Mouse (Mus musculus): Measurements from ENCODE around the gene Tsc22d1. TPM values are rescaled to one million over a fixed set of nuclear protein-coding genes. Genes with fewer than 3 reads are reported as not detected.

Tsc22d1 gene
- polyA plus RNA-seq, 1 experiment from 2014 or later: 651 TPM

- Histone ChIP-seq H3K4me1 (ENCODE audit: control insufficient read depth, insufficient read depth, low read length) (peaks cover 10% of the 10 kb centered on the region; the same call in 1 of the 2 replicates), H3K27ac (ENCODE audit: low read depth, low read length) (no peak overlapping the region), H3K4me2 (ENCODE audit: low read depth) (no peak overlapping the region), H3K36me3 (ENCODE audit: control insufficient read depth, insufficient read depth, low read length) (no peaks in the 10 kb centered on the region), H3K9me3 (ENCODE audit: control insufficient read depth, low read length) (no peaks in the 10 kb centered on the region), H3K4me3 (ENCODE audit: low read depth, low read length) (no peak overlapping the region), H3K27me3 (ENCODE audit: control insufficient read depth, insufficient read depth, low read length) (no peaks in the 10 kb centered on the region), H3K9ac (ENCODE audit: low read length) (no peak overlapping the region)
- no peak for ATAC-seq (ENCODE audit: insufficient read depth, low FRiP score, low TSS enrichment)
- WGBS: 91% methylated on average over 6 of the region's 6 CpGs
- no peak for DNase-seq (ENCODE audit: low spot score)
Measured at GRCm38 (mm10) chr14:76499492-76499891, 84.7 kb downstream of the Tsc22d1 start.

- ATAC-seq (ENCODE audit: insufficient read depth, low FRiP score, low TSS enrichment): no peak
- 39% methylated on average over 5 of the region's 5 CpGs for WGBS
- no peaks in the 10 kb centered on the region for H3K36me3 ChIP-seq (ENCODE audit: control insufficient read depth, insufficient read depth, low read length)
- no peak overlapping the region for H3K9ac ChIP-seq (ENCODE audit: low read length)
- no peaks in the 10 kb centered on the region for H3K27me3 ChIP-seq (ENCODE audit: control insufficient read depth, insufficient read depth, low read length)
- no peaks in the 10 kb centered on the region for H3K9me3 ChIP-seq (ENCODE audit: control insufficient read depth, low read length)
- H3K4me2 ChIP-seq (ENCODE audit: low read depth): no peak overlapping the region
- no peak overlapping the region for H3K27ac ChIP-seq (ENCODE audit: low read depth, low read length)
- peak; percentile 40 for DNase-seq (ENCODE audit: low spot score)
- no peak overlapping the region for H3K4me3 ChIP-seq (ENCODE audit: low read depth, low read length)
- peaks cover 10% of the 10 kb centered on the region; the same call in 1 of the 2 replicates for H3K4me1 ChIP-seq (ENCODE audit: control insufficient read depth, insufficient read depth, low read length)
Measured at GRCm38 (mm10) chr14:76500036-76500435, 85.3 kb downstream of the Tsc22d1 start.

GRCm38 (mm10) chr14:76503231-76503851, 88.6 kb downstream of the Tsc22d1 start:
- peaks cover 17% of the 10 kb centered on the region for H3K4me1 ChIP-seq (ENCODE audit: control insufficient read depth, insufficient read depth, low read length)
- peaks cover 9% of the 10 kb centered on the region; the same call in 1 of the 2 replicates for H3K36me3 ChIP-seq (ENCODE audit: control insufficient read depth, insufficient read depth, low read length)
- no peaks in the 10 kb centered on the region for H3K27me3 ChIP-seq (ENCODE audit: control insufficient read depth, insufficient read depth, low read length)
- no peak for DNase-seq (ENCODE audit: low spot score)
- ATAC-seq (ENCODE audit: insufficient read depth, low FRiP score, low TSS enrichment): no peak
- H3K4me3 ChIP-seq (ENCODE audit: low read depth, low read length): peak overlapping the region; percentile 55
- peak overlapping the region; percentile 99 for H3K27ac ChIP-seq (ENCODE audit: low read depth, low read length)
- H3K4me2 ChIP-seq (ENCODE audit: low read depth): peak overlapping the region; percentile 95
- WGBS: 8% methylated on average over 13 of the region's 13 CpGs
- no peaks in the 10 kb centered on the region for H3K9me3 ChIP-seq (ENCODE audit: control insufficient read depth, low read length)
- H3K9ac ChIP-seq (ENCODE audit: low read length): peak overlapping the region; percentile 97

- ATAC-seq (ENCODE audit: insufficient read depth, low FRiP score, low TSS enrichment) (peak; percentile 90), DNase-seq (ENCODE audit: low spot score) (peak; percentile 98)
- peak overlapping the region; percentile 55 for H3K4me3 ChIP-seq (ENCODE audit: low read depth, low read length)
- peak overlapping the region; percentile 95 for H3K4me2 ChIP-seq (ENCODE audit: low read depth)
- H3K36me3 ChIP-seq (ENCODE audit: control insufficient read depth, insufficient read depth, low read length): peaks cover 9% of the 10 kb centered on the region; the same call in 1 of the 2 replicates
- H3K27me3 ChIP-seq (ENCODE audit: control insufficient read depth, insufficient read depth, low read length): no peaks in the 10 kb centered on the region
- peak overlapping the region; percentile 99 for H3K27ac ChIP-seq (ENCODE audit: low read depth, low read length)
- H3K9ac ChIP-seq (ENCODE audit: low read length): peak overlapping the region; percentile 97
- H3K4me1 ChIP-seq (ENCODE audit: control insufficient read depth, insufficient read depth, low read length): peaks cover 17% of the 10 kb centered on the region
- H3K9me3 ChIP-seq (ENCODE audit: control insufficient read depth, low read length): no peaks in the 10 kb centered on the region
- WGBS: 0% methylated on average over 51 of the region's 52 CpGs
Measured at GRCm38 (mm10) chr14:76504121-76504737, 89.5 kb downstream of the Tsc22d1 start.

GRCm38 (mm10) chr14:76505101-76505438, 90.3 kb downstream of the Tsc22d1 start:
- DNase-seq (ENCODE audit: low spot score) (no peak), ATAC-seq (ENCODE audit: insufficient read depth, low FRiP score, low TSS enrichment) (no peak)
- Histone ChIP-seq H3K4me1 (ENCODE audit: control insufficient read depth, insufficient read depth, low read length) (peaks cover 17% of the 10 kb centered on the region), H3K9ac (ENCODE audit: low read length) (peak overlapping the region; percentile 97), H3K4me3 (ENCODE audit: low read depth, low read length) (peak overlapping the region; percentile 55), H3K9me3 (ENCODE audit: control insufficient read depth, low read length) (no peaks in the 10 kb centered on the region), H3K27ac (ENCODE audit: low read depth, low read length) (peak overlapping the region; percentile 99), H3K27me3 (ENCODE audit: control insufficient read depth, insufficient read depth, low read length) (no peaks in the 10 kb centered on the region), H3K36me3 (ENCODE audit: control insufficient read depth, insufficient read depth, low read length) (peaks cover 9% of the 10 kb centered on the region; the same call in 1 of the 2 replicates), H3K4me2 (ENCODE audit: low read depth) (peak overlapping the region; percentile 95)
- WGBS: 1% methylated on average over 10 of the region's 10 CpGs

- Histone ChIP-seq H3K9me3 (ENCODE audit: control insufficient read depth, low read length) (no peaks in the 10 kb centered on the region), H3K9ac (ENCODE audit: low read length) (peak overlapping the region; percentile 97), H3K27me3 (ENCODE audit: control insufficient read depth, insufficient read depth, low read length) (no peaks in the 10 kb centered on the region), H3K27ac (ENCODE audit: low read depth, low read length) (peak overlapping the region; percentile 99), H3K4me1 (ENCODE audit: control insufficient read depth, insufficient read depth, low read length) (peaks cover 17% of the 10 kb centered on the region), H3K36me3 (ENCODE audit: control insufficient read depth, insufficient read depth, low read length) (peaks cover 9% of the 10 kb centered on the region; the same call in 1 of the 2 replicates), H3K4me2 (ENCODE audit: low read depth) (peak overlapping the region; percentile 95), H3K4me3 (ENCODE audit: low read depth, low read length) (peak overlapping the region; percentile 55)
- DNase-seq (ENCODE audit: low spot score): peak; percentile 95
- peak; percentile 85 for ATAC-seq (ENCODE audit: insufficient read depth, low FRiP score, low TSS enrichment)
- under 1% methylated on average over 31 of the region's 31 CpGs for WGBS
Measured at GRCm38 (mm10) chr14:76505439-76506220, 90.9 kb downstream of the Tsc22d1 start.

- DNase-seq (ENCODE audit: low spot score) (peak; percentile 47), ATAC-seq (ENCODE audit: insufficient read depth, low FRiP score, low TSS enrichment) (no peak)
- no peaks in the 10 kb centered on the region for H3K27me3 ChIP-seq (ENCODE audit: control insufficient read depth, insufficient read depth, low read length)
- WGBS: 48% methylated on average over 27 of the region's 27 CpGs
- H3K9me3 ChIP-seq (ENCODE audit: control insufficient read depth, low read length): no peaks in the 10 kb centered on the region
- H3K9ac ChIP-seq (ENCODE audit: low read length): peak overlapping the region; percentile 97
- H3K4me2 ChIP-seq (ENCODE audit: low read depth): peak overlapping the region; percentile 95
- H3K4me3 ChIP-seq (ENCODE audit: low read depth, low read length): peak overlapping the region; percentile 55
- peak overlapping the region; percentile 99 for H3K27ac ChIP-seq (ENCODE audit: low read depth, low read length)
- peaks cover 17% of the 10 kb centered on the region for H3K4me1 ChIP-seq (ENCODE audit: control insufficient read depth, insufficient read depth, low read length)
- peaks cover 9% of the 10 kb centered on the region; the same call in 1 of the 2 replicates for H3K36me3 ChIP-seq (ENCODE audit: control insufficient read depth, insufficient read depth, low read length)
Measured at GRCm38 (mm10) chr14:76506425-76507205, 91.9 kb downstream of the Tsc22d1 start.

- H3K27ac ChIP-seq (ENCODE audit: low read depth, low read length): no peak overlapping the region
- 94% methylated on average over 7 of the region's 7 CpGs for WGBS
- ATAC-seq (ENCODE audit: insufficient read depth, low FRiP score, low TSS enrichment) (no peak), DNase-seq (ENCODE audit: low spot score) (no peak)
- H3K4me1 ChIP-seq (ENCODE audit: control insufficient read depth, insufficient read depth, low read length): peaks cover 17% of the 10 kb centered on the region
- H3K9ac ChIP-seq (ENCODE audit: low read length): no peak overlapping the region; the same call in 1 of the 2 replicates
- no peak overlapping the region for H3K4me3 ChIP-seq (ENCODE audit: low read depth, low read length)
- H3K4me2 ChIP-seq (ENCODE audit: low read depth): peak overlapping the region; percentile 95
- H3K27me3 ChIP-seq (ENCODE audit: control insufficient read depth, insufficient read depth, low read length): no peaks in the 10 kb centered on the region
- H3K9me3 ChIP-seq (ENCODE audit: control insufficient read depth, low read length): no peaks in the 10 kb centered on the region
- peaks cover 9% of the 10 kb centered on the region; the same call in 1 of the 2 replicates for H3K36me3 ChIP-seq (ENCODE audit: control insufficient read depth, insufficient read depth, low read length)
Measured at GRCm38 (mm10) chr14:76507357-76507756, 92.6 kb downstream of the Tsc22d1 start.

Data from neural tube, embryonic 11.5 days (tissue).